In genomic region chr5:103355372-103356300, GRCm38 (mm10) we compare ENCODE assay signal across 8 mouse cellular contexts.
DNase-seq lines count a peak whose midpoint lies in the region; ATAC-seq lines count a peak whose summit lies in the region.

No protein-coding gene starts in this region.

- H3K4me2 ChIP-seq in heart, embryonic 14.5 days (ENCODE audit: low read length) = peak overlapping the region; percentile 39; the same call in 1 of the 2 replicates

- peaks cover 4% of the 10 kb centered on the region; the same call in 1 of the 2 replicates for H3K27me3 ChIP-seq in heart, embryonic 14.5 days (ENCODE audit: control insufficient read depth, insufficient read depth, low read length)

- no peak overlapping the region for H3K9ac ChIP-seq in heart, embryonic 14.5 days (ENCODE audit: low read length)

- peaks cover 7% of the 10 kb centered on the region for H3K9me3 ChIP-seq in heart, embryonic 14.5 days (ENCODE audit: control insufficient read depth, low read length)

- H3K27ac ChIP-seq in heart, embryonic 14.5 days (replicated peaks in 1 of 2; ENCODE audit: control insufficient read depth in 1 of 2, insufficient read depth in 1 of 2, low read depth in 2 of 2, low read length in 2 of 2) = no peak overlapping the region

- H3K4me1 ChIP-seq in heart, embryonic 14.5 days (ENCODE audit: control insufficient read depth in 2 of 2, insufficient read depth in 2 of 2, low read length in 2 of 2) = no peaks in the 10 kb centered on the region

- H3K4me3 ChIP-seq in heart, embryonic 14.5 days (ENCODE audit: control insufficient read depth in 1 of 2, insufficient read depth in 1 of 2, low read depth in 1 of 2, low read length in 2 of 2) = no peak overlapping the region

- no peak for ATAC-seq in heart, embryonic 14.5 days (ENCODE audit: insufficient number of reproducible peaks, insufficient read depth, low FRiP score, low read depth)

- 40% methylated on average over 21 of the region's 21 CpGs for WGBS in heart, embryonic 14.5 days

- no peaks in the 10 kb centered on the region for H3K36me3 ChIP-seq in heart, embryonic 14.5 days (ENCODE audit: control insufficient read depth, insufficient read depth, low read length)

- peak; percentile 42 for DNase-seq in gastrocnemius, postnatal 10 days
- DNase-seq in gastrocnemius, postnatal 4 days (ENCODE audit: low spot score in 2 of 2) = no peak
- peak; percentile 67 for DNase-seq in R1 (ENCODE audit: low read depth, low spot score)
- DNase-seq in embryo, embryonic 10.5 days (ENCODE audit: low spot score) = peak; percentile 82
- peak; percentile 27 to 50 for DNase-seq in layer of hippocampus, adult 8-10 months (ENCODE audit: low spot score in 2 of 2)
- DNase-seq in lung, postnatal 36 days = peak; percentile 55
- peak; percentile 17 for DNase-seq in telencephalon, adult 2 months (ENCODE audit: low read depth, low spot score)

Comparison
In these comparisons a context has a peak if more than half of its experiments do, and no peak if none do; other contexts are left out.
1. DNase-seq: peak in gastrocnemius, postnatal 10 days (single experiment), R1 (single experiment), embryo, embryonic 10.5 days (single experiment), layer of hippocampus, adult 8-10 months (2 of 2), lung, postnatal 36 days (single experiment) and telencephalon, adult 2 months (single experiment); none in gastrocnemius, postnatal 4 days (0 of 2).